Mouse (Mus musculus) lung, postnatal 0 days (tissue): ENCODE measurements around the gene Tmem221.

Source experiments
- CTCF ChIP-seq: IDR thresholded peaks from 2 replicates; pipeline ENCODE4 v1.5.1; 2016; ENCODE audit warnings: antibody characterized with exemption, mild to moderate bottlenecking
- EP300 ChIP-seq: IDR thresholded peaks from 2 replicates; pipeline ENCODE4 v1.6.1; 2016; ENCODE audit warnings: antibody characterized with exemption, mild to moderate bottlenecking, control low read depth

- peak; percentile 77 for TF ChIP-seq CTCF
- no peak for TF ChIP-seq EP300
Measured at GRCm38 (mm10) chr8:71586891-71587290, 28.2 kb upstream of the Tmem221 start.
